Mouse (Mus musculus) liver, adult 2 months (tissue): ENCODE results near the gene Fkrp.

Experiments
- CTCF ChIP-seq: fragments of 200-500 bp; IDR thresholded peaks from 2 replicates; pipeline ENCODE4 v1.5.1; 2011; ENCODE audit warnings: low read depth, low read length, control low read depth
- POLR2A ChIP-seq: fragments of 200-500 bp; IDR thresholded peaks from 2 replicates; pipeline ENCODE4 v1.6.1; 2011; ENCODE audit warnings: low read length, control low read depth; ENCODE audit not compliant: insufficient read depth; ENCODE audit errors: extremely low read depth

DNA sequence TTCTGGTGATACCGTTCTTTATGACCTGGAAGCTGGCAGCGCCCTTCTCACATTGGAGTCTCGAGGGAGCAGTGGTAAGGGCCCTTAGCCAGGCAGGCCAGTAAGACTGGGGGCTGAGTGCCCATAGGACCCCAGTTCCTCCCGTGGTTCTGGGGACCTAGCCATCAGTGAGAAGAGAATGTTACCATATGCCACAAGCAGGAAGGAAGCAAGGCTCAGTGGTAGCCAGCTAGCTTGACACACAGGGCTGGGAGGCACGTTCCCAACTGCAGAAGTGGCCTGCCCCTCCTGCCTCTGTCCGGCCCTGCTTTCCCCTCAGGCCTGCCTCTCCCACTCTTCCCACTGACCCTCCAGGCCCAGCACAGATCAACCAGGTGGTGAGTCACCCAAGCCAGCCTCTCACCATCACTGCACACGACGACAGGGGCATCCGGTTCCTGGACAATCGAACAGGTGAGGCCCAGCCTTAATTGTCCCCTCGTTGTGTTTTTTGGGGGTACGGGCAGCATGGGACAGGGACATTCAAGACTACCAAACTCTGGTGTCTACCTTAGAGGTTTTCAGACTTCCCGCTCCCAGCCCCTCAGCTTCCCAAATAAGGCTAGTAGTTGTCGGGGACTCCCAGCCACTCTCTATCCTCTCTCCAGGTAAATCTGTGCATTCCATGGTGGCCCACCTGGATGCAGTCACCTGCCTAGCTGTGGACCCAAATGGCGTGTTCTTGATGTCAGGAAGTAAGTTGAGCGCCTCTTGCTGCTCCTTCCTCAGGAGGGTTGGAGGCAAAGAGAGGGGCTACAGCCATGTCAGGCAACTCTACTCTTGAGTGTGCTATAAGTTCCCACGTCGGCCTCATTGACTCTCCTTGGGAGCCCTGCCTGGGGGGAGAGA is 21.6 kb upstream of the Fkrp start:
- TF ChIP-seq CTCF (no peak), POLR2A (no peak)
